Mouse (Mus musculus) hindbrain, embryonic 11.5 days (tissue): ENCODE measurements around the gene Tmem191c. TPM values are rescaled to one million over a fixed set of nuclear protein-coding genes. Genes with fewer than 3 reads are reported as not detected.

Source experiments
- ATAC-seq: fragments of 200-750 bp; cut with Nextera tagmentation; 2 replicates; pipeline ENCODE4 v1.8.0; 2017; ENCODE audit warnings: mild to moderate bottlenecking, moderate TSS enrichment, moderate library complexity; ENCODE audit not compliant: low FRiP score
- DNase-seq: peaks from one replicate; pipeline ENCODE4 v3.0.0-alpha.2; 2015; ENCODE audit warnings: low spot score
- H3K27ac ChIP-seq: fragments of 300-500 bp; sonication (generic); 2 replicates; pipeline ENCODE4 v1.5.1; 2014; ENCODE audit warnings: mild to moderate bottlenecking, low read depth, low read length
- H3K27me3 ChIP-seq: fragments of 300-500 bp; sonication (generic); 2 replicates; pipeline ENCODE4 v1.6.1; 2014; ENCODE audit warnings: mild to moderate bottlenecking, low read length, moderate library complexity, mixed read lengths; ENCODE audit not compliant: control insufficient read depth, insufficient read depth
- H3K36me3 ChIP-seq: fragments of 300-500 bp; sonication (generic); 2 replicates; pipeline ENCODE4 v1.6.1; 2014; ENCODE audit warnings: mild to moderate bottlenecking, low read length, moderate library complexity, mixed read lengths; ENCODE audit not compliant: control insufficient read depth, insufficient read depth
- H3K4me1 ChIP-seq: fragments of 300-500 bp; sonication (generic); replicated peaks from 2 replicates; pipeline ENCODE4 v1.6.1; 2014; ENCODE audit warnings: low read length, mixed read lengths; ENCODE audit not compliant: control insufficient read depth, insufficient read depth
- H3K4me2 ChIP-seq: fragments of 300-500 bp; sonication (generic); replicated peaks from 2 replicates; pipeline ENCODE4 v1.6.1; 2014; ENCODE audit warnings: mild to moderate bottlenecking, low read depth, low read length
- H3K4me3 ChIP-seq: fragments of 300-500 bp; sonication (generic); 2 replicates; pipeline ENCODE4 v1.5.1; 2014; ENCODE audit warnings: low read depth, low read length
- H3K9ac ChIP-seq: fragments of 300-500 bp; sonication (generic); 2 replicates; pipeline ENCODE4 v1.6.1; 2014; ENCODE audit warnings: low read depth, low read length
- H3K9me3 ChIP-seq: fragments of 300-500 bp; sonication (generic); 2 replicates; pipeline ENCODE4 v1.6.1; 2016; ENCODE audit warnings: low read length; ENCODE audit not compliant: control insufficient read depth
- WGBS: fragments of 180-500 bp; shearing (Covaris S2); extraction: QIAGEN DNeasy Blood & Tissue Kit; methylation state at CpG from one replicate; pipeline ENCODE4 v1.1.7; 2014; 5-methylcytosine and 5-hydroxymethylcytosine counted together
- polyA plus RNA-seq: library from polyadenylated mRNA; unstranded; fragments of >200 nt; fragmentation: Nextera tagmentation; extraction: Ambion mirVana; gene quantifications from 2 replicates; pipeline ENCODE4 v1.2.1, GENCODE M21; 2014

Tmem191c gene
- polyA plus RNA-seq, 1 experiment from 2014 or later = 7.7 TPM

- Histone ChIP-seq H3K4me1 (no peaks in the 10 kb centered on the region), H3K27me3 (no peaks in the 10 kb centered on the region), H3K36me3 (no peaks in the 10 kb centered on the region; the same call in 1 of the 2 replicates), H3K4me3 (no peak overlapping the region), H3K9me3 (no peaks in the 10 kb centered on the region), H3K27ac (no peak overlapping the region), H3K4me2 (no peak overlapping the region), H3K9ac (no peak overlapping the region)
- WGBS = 92% methylated on average over 1 of the region's 1 CpGs
- DNase-seq (no peak), ATAC-seq (no peak)
Observed at GRCm38 (mm10) chr16:17329848-17330570, 54.1 kb downstream of the Tmem191c start.

DNA sequence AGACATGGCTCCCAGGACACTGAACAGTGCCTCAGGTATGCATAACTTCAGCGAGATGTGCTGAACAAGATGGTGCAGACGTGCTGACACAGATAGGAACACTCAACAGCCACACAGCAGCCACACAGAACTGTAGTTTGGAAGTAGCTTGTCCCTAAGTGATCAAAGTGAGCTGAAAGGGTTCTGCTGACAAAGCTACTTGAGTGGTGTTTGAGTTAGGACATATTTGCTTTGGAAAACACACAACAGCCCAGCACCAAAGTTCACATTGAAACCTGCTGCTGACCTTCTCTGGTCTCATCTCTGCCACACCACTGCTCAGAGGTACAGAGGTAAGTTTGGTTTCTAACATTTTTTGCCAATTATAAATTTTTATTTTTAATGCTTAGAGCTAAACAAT, 55.2 kb downstream of the Tmem191c start, which contains the start of gene Serpind1:
Gene Serpind1, plus strand, starts transcription at position 256 of the 400 bp plus-strand sequence.
- H3K9me3 ChIP-seq = no peaks in the 10 kb centered on the region
- WGBS = 75% methylated on average over 2 of the region's 2 CpGs
- no peak within 1 kb of the TSS for H3K4me3 ChIP-seq
- H3K27me3 ChIP-seq = no peaks in the 10 kb centered on the region
- H3K4me2 ChIP-seq = no peak within 1 kb of the TSS
- H3K36me3 ChIP-seq = no peaks in the 10 kb centered on the region
- H3K4me1 ChIP-seq = no peaks in the 10 kb centered on the region
- ATAC-seq (no peak), DNase-seq (no peak)
- H3K9ac ChIP-seq = no peak within 1 kb of the TSS
- no peak within 1 kb of the TSS for H3K27ac ChIP-seq

DNA sequence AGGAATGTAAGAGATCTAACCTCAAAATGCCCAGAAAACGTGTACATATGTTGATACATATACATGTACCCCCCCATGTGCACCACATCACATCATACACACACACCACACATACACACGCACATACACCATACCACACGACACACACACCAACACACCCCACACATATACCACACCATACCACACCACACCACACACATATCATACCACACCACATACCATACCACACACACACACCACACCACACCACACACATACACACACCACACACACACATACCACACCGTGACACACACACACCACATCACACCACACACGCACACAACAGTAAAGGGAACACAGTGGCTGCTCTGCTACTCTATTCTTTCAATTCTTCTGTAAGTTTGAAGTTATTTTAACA, 56.0 kb downstream of the Tmem191c start:
- Histone ChIP-seq H3K4me1 (no peaks in the 10 kb centered on the region), H3K27me3 (no peaks in the 10 kb centered on the region), H3K9me3 (no peaks in the 10 kb centered on the region), H3K4me3 (no peak overlapping the region), H3K36me3 (peaks cover 2% of the 10 kb centered on the region; the same call in 1 of the 2 replicates), H3K27ac (no peak overlapping the region), H3K9ac (no peak overlapping the region), H3K4me2 (no peak overlapping the region)
- ATAC-seq = no peak
- DNase-seq = no peak
- WGBS = 90% methylated on average over 5 of the region's 5 CpGs

Other genes starting within 250 kb of the Tmem191c start
- gene Ypel1, start 206.4 kb upstream of the Tmem191c start, polyA plus RNA-seq = 91.6 and 108 TPM in 2 replicates
- 149 and 154 TPM in 2 replicates for gene Ppil2, start 164.8 kb upstream of the Tmem191c start, polyA plus RNA-seq
- 98.3 and 107 TPM in 2 replicates for gene 2610318N02Rik, start 150.9 kb upstream of the Tmem191c start, polyA plus RNA-seq
- 67.1 and 70.9 TPM in 2 replicates for gene Sdf2l1, start 143.7 kb upstream of the Tmem191c start, polyA plus RNA-seq
- gene Ydjc, start 131.5 kb upstream of the Tmem191c start, polyA plus RNA-seq = 11.4 and 11.9 TPM in 2 replicates
- 0.31 and 1.0 TPM in 2 replicates for gene Ccdc116, start 128.8 kb upstream of the Tmem191c start, polyA plus RNA-seq
- gene Ube2l3, start 73.4 kb upstream of the Tmem191c start, polyA plus RNA-seq = 415 and 422 TPM in 2 replicates
- 0.78 and 1.0 TPM in 2 replicates for gene Rimbp3, start 67.5 kb upstream of the Tmem191c start, polyA plus RNA-seq
- gene Hic2, start 42.5 kb upstream of the Tmem191c start, polyA plus RNA-seq = 7.9 and 8.7 TPM in 2 replicates
- gene Serpind1, start 55.3 kb downstream of the Tmem191c start, polyA plus RNA-seq = 0.24 and 0.74 TPM in 2 replicates
- gene Snap29, start 129.9 kb downstream of the Tmem191c start, polyA plus RNA-seq = 8.3 and 9.0 TPM in 2 replicates
- 43.4 and 45.3 TPM in 2 replicates for gene Pi4ka, start 130.2 kb downstream of the Tmem191c start, polyA plus RNA-seq
- gene Crkl, start 175.9 kb downstream of the Tmem191c start, polyA plus RNA-seq = 79.1 and 87.5 TPM in 2 replicates
- gene Aifm3, start 213.5 kb downstream of the Tmem191c start, polyA plus RNA-seq = 2.5 and 2.6 TPM in 2 replicates
- 85.3 and 85.8 TPM in 2 replicates for gene Lztr1, start 232.6 kb downstream of the Tmem191c start, polyA plus RNA-seq